Mouse (Mus musculus): ENCODE results near the gene Abhd16b. TPM values are rescaled to one million over a fixed set of nuclear protein-coding genes. Genes with fewer than 3 reads are reported as not detected.

Abhd16b gene
- polyA plus RNA-seq (2016; fragmentation: Nextera tagmentation; extraction: Ambion mirVana), result 0.11 TPM in 1 of 2 replicates, not detected in the other

DNA sequence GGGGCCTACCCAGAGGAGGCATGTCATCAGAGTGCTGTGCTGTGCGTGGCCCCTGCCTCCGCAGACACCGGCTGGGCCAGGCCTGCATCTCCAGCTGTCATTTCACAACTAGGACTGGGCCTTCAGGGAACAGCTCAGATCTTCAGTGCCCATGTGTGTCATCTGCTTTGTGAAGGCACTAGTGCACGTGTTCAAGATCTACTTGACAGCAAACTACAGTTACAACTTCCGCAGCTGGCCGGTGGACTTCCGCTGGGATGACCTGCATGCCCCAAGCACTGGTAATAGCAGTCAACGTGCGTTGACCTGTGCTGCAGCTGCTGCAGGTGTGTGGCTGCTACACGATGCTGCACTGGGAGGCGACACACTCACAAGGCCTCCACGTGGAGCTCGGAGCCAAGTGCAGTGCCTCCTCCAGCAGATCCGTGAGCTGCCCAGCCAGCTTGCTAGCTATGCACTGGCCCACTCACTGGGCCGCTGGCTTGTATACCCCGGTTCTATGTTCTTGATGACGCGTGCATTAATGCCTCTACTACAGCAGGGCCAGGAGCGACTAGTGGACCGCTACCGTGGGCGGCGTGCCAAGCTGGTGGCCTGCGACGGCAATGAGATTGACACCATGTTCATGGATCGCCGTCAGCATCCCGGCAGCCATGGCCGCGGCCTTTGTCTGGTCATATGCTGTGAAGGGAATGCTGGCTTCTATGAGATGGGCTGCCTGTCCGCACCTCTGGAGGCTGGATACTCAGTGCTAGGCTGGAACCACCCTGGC lies at the start of gene Abhd16b:
Gene Abhd16b, plus strand, starts transcription at position 51 of the 772 bp plus-strand sequence.
- Histone ChIP-seq H3K27ac (no peak within 1 kb of the TSS), H3K4me1 (peaks cover 19% of the 10 kb centered on the region), H3K9me3 (no peaks in the 10 kb centered on the region), H3K36me3 (no peaks in the 10 kb centered on the region), H3K27me3 (ENCODE audit: insufficient read depth, poor library complexity, severe bottlenecking) (no peaks in the 10 kb centered on the region), H3K4me3 (no peak within 1 kb of the TSS)
- WGBS, result 82% methylated on average over 31 of the region's 31 CpGs
- DNase-seq (ENCODE audit: low spot score), result no peak

DNA sequence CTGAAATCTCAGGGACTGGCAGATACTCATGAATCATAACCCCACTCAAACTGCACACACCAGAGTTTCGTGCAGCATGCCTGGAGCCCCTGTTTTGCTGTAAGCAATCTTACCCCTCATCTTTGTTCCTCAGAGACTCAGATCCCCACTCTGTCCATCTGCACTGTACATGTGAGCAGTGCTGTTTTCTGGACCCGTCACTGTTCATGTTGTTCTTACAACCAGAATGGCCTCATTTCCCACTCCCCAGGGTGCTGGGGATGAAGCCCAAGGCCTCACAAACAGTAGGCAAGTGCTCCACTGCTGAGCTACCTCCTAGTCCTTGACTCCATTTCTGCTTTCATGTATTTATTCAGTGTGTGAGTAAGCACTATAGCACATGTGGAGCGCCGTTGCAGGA lies 40.8 kb upstream of the Abhd16b start:
- Histone ChIP-seq H3K27me3 (ENCODE audit: insufficient read depth, poor library complexity, severe bottlenecking) (no peaks in the 10 kb centered on the region), H3K27ac (no peak overlapping the region), H3K9me3 (no peaks in the 10 kb centered on the region), H3K36me3 (no peaks in the 10 kb centered on the region), H3K4me1 (peaks cover 10% of the 10 kb centered on the region), H3K4me3 (no peak overlapping the region)
- 82% methylated on average over 4 of the region's 4 CpGs for WGBS
- DNase-seq (ENCODE audit: low spot score), result no peak

- Histone ChIP-seq H3K27ac (no peak overlapping the region), H3K36me3 (no peaks in the 10 kb centered on the region), H3K4me1 (peaks cover 10% of the 10 kb centered on the region), H3K27me3 (ENCODE audit: insufficient read depth, poor library complexity, severe bottlenecking) (no peaks in the 10 kb centered on the region), H3K9me3 (no peaks in the 10 kb centered on the region), H3K4me3 (no peak overlapping the region)
- 25% methylated on average over 1 of the region's 1 CpGs for WGBS
- DNase-seq (ENCODE audit: low spot score), result no peak
These were observed 39.7 kb upstream of the Abhd16b start for GRCm38 (mm10) chr2:181453274-181453673.

GRCm38 (mm10) chr2:181455899-181456298 lies 37.1 kb upstream of the Abhd16b start:
- Histone ChIP-seq H3K4me1 (peaks cover 22% of the 10 kb centered on the region), H3K9me3 (no peaks in the 10 kb centered on the region), H3K36me3 (no peaks in the 10 kb centered on the region), H3K27me3 (ENCODE audit: insufficient read depth, poor library complexity, severe bottlenecking) (no peaks in the 10 kb centered on the region), H3K4me3 (no peak overlapping the region), H3K27ac (no peak overlapping the region)
- no peak for DNase-seq (ENCODE audit: low spot score)
- WGBS, result 63% methylated on average over 2 of the region's 2 CpGs

DNA sequence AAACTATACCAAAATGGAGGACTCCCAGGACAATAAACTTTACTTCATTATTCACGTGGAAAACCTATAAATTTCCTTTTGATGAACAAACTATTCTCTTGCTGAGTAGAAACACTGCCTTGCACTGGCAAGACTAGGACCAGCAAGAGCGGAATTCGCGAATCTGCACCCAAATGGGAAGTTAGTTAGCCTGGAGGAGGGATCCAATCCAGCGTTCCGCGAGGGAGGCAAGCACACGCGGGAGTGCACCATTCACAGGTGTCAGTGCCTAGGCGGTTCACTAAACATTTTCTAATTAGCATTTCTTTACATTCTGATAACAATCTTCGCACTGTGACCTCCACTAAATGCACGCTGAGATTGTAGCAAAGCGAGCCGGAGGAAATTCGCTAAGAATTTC lies 35.2 kb upstream of the Abhd16b start:
- 4% methylated on average over 15 of the region's 15 CpGs for WGBS
- H3K9me3 ChIP-seq, result no peaks in the 10 kb centered on the region
- DNase-seq (ENCODE audit: low spot score), result no peak
- H3K27me3 ChIP-seq (ENCODE audit: insufficient read depth, poor library complexity, severe bottlenecking), result no peaks in the 10 kb centered on the region
- peak overlapping the region; percentile 95 for H3K4me3 ChIP-seq
- no peaks in the 10 kb centered on the region for H3K36me3 ChIP-seq
- H3K27ac ChIP-seq, result no peak overlapping the region
- peaks cover 34% of the 10 kb centered on the region for H3K4me1 ChIP-seq

- Histone ChIP-seq H3K4me1 (peaks cover 42% of the 10 kb centered on the region), H3K27ac (peak overlapping the region; percentile 94), H3K27me3 (ENCODE audit: insufficient read depth, poor library complexity, severe bottlenecking) (no peaks in the 10 kb centered on the region), H3K36me3 (no peaks in the 10 kb centered on the region), H3K9me3 (no peaks in the 10 kb centered on the region), H3K4me3 (peak overlapping the region; percentile 95)
- 1% methylated on average over 64 of the region's 72 CpGs for WGBS
- DNase-seq (ENCODE audit: low spot score), result no peak
These were observed 34.4 kb upstream of the Abhd16b start for GRCm38 (mm10) chr2:181458411-181459152.

- no peaks in the 10 kb centered on the region for H3K36me3 ChIP-seq
- WGBS, result 3% methylated on average over 66 of the region's 83 CpGs
- no peaks in the 10 kb centered on the region for H3K27me3 ChIP-seq (ENCODE audit: insufficient read depth, poor library complexity, severe bottlenecking)
- no peaks in the 10 kb centered on the region for H3K9me3 ChIP-seq
- peaks cover 43% of the 10 kb centered on the region for H3K4me1 ChIP-seq
- H3K27ac ChIP-seq, result peak within 1 kb of the TSS; percentile 94
- peak within 1 kb of the TSS; percentile 95 for H3K4me3 ChIP-seq
- DNase-seq (ENCODE audit: low spot score), result peak; percentile 93
These were observed 33.8 kb upstream of the Abhd16b start, which contains the start of gene Zbtb46 for GRCm38 (mm10) chr2:181459153-181459672. Zbtb46 (minus strand) TSS chr2:181459426.

GRCm38 (mm10) chr2:181459673-181460621 lies 33.1 kb upstream of the Abhd16b start:
- peak; percentile 93 for DNase-seq (ENCODE audit: low spot score)
- peak overlapping the region; percentile 94 for H3K27ac ChIP-seq
- H3K4me3 ChIP-seq, result peak overlapping the region; percentile 95
- peaks cover 43% of the 10 kb centered on the region for H3K4me1 ChIP-seq
- no peaks in the 10 kb centered on the region for H3K36me3 ChIP-seq
- H3K9me3 ChIP-seq, result no peaks in the 10 kb centered on the region
- WGBS, result under 1% methylated on average over 71 of the region's 71 CpGs
- H3K27me3 ChIP-seq (ENCODE audit: insufficient read depth, poor library complexity, severe bottlenecking), result no peaks in the 10 kb centered on the region

DNA sequence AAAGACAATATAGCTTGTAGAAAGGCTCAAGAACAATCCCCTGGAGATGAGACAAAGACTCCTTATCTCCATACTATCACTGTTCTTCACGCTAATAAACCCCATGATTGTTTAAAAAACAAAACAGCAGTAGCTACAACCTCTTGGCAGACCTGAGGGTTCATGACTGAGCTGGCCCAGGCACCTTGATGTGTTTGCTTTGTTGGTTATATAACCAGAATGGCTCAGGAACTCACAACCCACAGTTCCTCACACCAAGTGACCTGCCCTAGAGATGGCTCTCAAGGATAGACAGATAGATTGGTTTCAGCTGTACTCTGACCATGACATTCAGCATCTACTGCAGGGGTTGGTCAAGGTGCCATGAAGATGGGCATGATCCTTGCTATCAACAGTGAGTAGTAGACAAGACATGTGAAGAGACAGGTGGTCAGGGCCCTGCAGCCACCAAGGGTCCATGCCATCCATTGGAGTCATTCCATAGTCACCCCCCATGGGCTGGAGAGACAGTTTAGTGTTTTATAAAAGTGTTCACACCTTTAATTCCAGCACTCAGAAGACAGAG lies 31.4 kb upstream of the Abhd16b start:
- Histone ChIP-seq H3K36me3 (no peaks in the 10 kb centered on the region), H3K9me3 (no peaks in the 10 kb centered on the region), H3K27me3 (ENCODE audit: insufficient read depth, poor library complexity, severe bottlenecking) (no peaks in the 10 kb centered on the region), H3K4me3 (no peak overlapping the region), H3K27ac (no peak overlapping the region), H3K4me1 (peaks cover 37% of the 10 kb centered on the region)
- 85% methylated on average over 1 of the region's 1 CpGs for WGBS
- DNase-seq (ENCODE audit: low spot score), result no peak

GRCm38 (mm10) chr2:181462604-181463003 lies 30.4 kb upstream of the Abhd16b start:
- no peak for DNase-seq (ENCODE audit: low spot score)
- H3K36me3 ChIP-seq, result no peaks in the 10 kb centered on the region
- 87% methylated on average over 1 of the region's 1 CpGs for WGBS
- H3K4me3 ChIP-seq, result peak overlapping the region; percentile 23
- peaks cover 37% of the 10 kb centered on the region for H3K4me1 ChIP-seq
- H3K27ac ChIP-seq, result peak overlapping the region; percentile 65; the same call in 1 of the 2 replicates
- no peaks in the 10 kb centered on the region for H3K27me3 ChIP-seq (ENCODE audit: insufficient read depth, poor library complexity, severe bottlenecking)
- no peaks in the 10 kb centered on the region for H3K9me3 ChIP-seq

- H3K36me3 ChIP-seq, result no peaks in the 10 kb centered on the region
- DNase-seq (ENCODE audit: low spot score), result peak; percentile 91
- 44% methylated on average over 7 of the region's 7 CpGs for WGBS
- no peaks in the 10 kb centered on the region for H3K27me3 ChIP-seq (ENCODE audit: insufficient read depth, poor library complexity, severe bottlenecking)
- peak overlapping the region; percentile 65; the same call in 1 of the 2 replicates for H3K27ac ChIP-seq
- peak overlapping the region; percentile 23 for H3K4me3 ChIP-seq
- H3K4me1 ChIP-seq, result peaks cover 37% of the 10 kb centered on the region
- H3K9me3 ChIP-seq, result no peaks in the 10 kb centered on the region
These were observed 29.8 kb upstream of the Abhd16b start for GRCm38 (mm10) chr2:181463008-181463738.

All from heart, embryonic 10.5 days (tissue).